Mouse (Mus musculus): Measurements from ENCODE around the gene Rpl22.

The Rpl22 gene

DNA sequence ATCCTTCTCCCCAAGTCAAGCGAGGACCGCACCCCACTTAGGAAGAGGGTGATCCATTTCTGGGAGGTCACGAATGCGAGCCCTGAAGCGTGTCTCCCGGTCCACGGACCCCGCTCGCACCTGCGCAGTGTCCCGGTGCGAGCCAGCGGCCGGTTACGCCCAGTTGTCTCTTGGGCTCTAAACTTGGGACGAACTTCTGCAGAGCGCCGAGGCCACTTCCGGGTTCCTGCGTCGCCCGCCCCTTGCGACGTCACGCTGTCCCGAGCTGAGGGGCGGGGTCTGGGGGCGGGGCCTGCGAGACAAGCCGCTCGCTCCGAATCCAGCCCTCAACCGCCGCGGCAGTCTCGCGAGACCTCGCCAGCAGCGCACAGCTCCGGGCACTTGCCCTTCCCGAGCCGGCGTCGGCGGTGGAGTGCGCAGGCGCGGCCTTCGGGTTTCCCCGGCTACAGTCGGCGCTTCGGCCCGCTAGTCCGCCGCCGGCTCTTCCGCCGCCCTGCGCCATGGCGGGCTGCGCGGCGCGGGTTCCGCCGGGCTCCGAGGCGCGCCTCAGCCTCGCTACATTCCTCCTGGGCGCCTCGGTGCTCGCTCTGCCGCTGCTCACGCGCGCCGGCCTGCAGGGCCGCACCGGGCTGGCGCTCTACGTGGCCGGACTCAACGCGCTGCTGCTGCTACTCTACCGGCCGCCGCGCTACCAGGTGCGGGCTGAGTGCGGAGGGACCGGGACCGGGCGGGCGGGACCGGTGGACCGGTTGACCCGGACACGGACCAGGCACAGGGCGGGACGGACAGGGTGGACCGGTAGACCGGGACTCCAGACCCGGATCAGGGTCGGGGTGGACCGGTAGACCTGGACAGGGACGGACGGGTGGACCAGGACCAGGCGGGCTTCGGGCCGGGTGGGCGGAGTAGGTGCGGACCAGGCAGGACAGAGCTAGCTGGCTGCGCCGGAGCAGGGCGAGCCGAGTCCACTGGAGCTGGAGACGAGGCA, 28.4 kb upstream of the Rpl22 start, which contains the start of gene Icmt:
TSS of gene Icmt (plus strand) at position 354 of the 988 bp plus-strand sequence.
- peak; percentile 100 for DNase-seq (ENCODE audit: low spot score in 2 of 2)

DNA sequence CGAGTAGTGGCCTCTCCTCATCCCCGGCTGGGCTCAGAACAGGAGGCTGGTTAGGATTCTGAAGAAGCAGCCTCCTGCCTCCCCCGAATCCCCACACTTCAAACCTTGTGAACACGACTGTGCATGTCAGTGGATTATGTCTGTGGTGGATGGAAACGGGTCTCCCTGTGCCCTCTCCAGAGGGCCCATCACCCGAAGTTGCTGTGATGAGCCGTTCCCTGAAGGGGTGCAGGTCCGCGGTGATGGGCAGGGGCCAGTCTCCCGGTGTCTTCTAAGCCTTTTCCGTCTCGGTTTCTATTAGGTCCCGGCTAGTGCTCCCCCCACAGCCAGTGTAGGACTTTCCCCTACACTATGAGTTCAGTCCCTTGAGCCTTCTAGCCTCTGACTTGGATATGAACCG, 26.7 kb upstream of the Rpl22 start:
- no peak for DNase-seq (ENCODE audit: low spot score in 2 of 2)

DNA sequence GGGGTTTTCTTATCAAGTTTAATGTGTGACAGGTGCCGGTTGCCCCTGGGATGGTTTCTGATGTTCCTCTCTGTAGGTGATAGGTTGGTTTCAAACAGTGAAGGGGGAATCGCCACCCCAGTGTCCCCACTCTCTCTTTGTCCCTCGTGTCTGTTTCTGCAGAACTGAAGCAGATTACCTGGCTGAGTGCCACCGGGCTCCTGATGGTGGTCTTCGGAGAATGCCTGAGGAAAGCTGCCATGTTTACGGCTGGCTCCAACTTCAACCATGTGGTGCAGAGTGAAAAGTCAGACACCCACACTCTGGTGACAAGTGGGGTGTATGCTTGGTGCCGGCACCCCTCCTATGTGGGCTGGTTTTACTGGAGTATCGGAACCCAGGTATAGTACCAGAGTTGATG, 25.2 kb upstream of the Rpl22 start:
- DNase-seq (ENCODE audit: low spot score in 2 of 2): no peak

DNA sequence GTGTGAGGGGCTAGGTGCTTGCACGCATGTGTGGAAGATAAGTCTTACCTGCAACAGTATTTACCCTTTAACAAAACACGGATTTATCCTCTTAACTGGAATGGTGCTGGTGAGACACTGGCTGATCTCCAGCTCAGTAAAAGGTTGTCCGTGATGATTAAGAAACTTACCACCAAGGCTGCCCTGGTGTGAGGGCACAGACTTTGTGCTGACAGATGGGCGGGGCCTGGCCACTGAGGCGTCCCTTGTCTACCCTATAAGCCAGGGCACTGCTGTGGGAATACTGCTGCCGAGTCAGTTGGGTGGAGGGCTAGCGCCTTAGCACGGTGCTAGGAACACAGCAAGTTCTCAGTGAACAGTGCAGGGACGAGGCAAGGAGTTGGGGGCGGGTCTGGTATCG, 23.5 kb upstream of the Rpl22 start:
- no peak for DNase-seq (ENCODE audit: low spot score in 2 of 2)

DNA sequence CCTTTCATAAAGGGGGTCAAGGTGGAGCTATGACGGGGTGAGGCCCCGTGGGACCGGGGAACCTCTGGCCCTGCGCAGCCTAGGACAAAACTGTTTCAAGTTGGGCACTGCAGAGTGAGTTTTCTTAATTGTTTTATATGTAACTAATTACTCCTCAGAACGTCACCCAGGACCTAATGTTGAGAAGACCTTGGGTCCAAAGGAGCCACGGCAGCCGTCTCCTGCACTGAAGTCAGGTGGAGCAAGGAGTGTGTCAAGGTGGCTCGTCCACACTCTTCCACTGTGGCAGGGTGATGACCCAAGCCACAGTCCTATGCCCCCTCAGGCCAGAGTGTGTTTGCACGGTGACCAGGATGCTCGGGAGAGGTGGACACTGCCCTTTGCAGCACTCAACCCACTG, 22.4 kb upstream of the Rpl22 start:
- DNase-seq (ENCODE audit: low spot score in 2 of 2): no peak

DNA sequence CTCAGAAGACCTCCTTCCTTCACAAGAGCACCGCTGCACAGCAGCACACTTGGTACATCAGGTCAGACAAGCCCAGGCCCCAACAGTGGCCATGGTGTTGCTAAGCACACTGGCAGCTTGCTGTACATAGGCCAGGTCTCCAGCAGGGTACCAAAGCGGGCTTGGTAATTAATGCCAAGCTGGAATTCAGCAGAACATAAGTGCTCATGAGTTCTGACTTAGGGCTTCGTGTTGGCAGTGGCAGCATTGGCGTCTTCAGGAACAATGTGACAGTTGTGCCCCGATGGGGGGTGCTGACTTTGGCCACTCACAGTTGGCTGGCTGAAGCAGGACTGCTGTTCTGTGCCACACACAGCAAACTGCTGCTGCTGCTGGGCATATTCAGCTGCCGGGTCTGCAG, 20.9 kb upstream of the Rpl22 start:
- no peak for DNase-seq (ENCODE audit: low spot score in 2 of 2)

DNA sequence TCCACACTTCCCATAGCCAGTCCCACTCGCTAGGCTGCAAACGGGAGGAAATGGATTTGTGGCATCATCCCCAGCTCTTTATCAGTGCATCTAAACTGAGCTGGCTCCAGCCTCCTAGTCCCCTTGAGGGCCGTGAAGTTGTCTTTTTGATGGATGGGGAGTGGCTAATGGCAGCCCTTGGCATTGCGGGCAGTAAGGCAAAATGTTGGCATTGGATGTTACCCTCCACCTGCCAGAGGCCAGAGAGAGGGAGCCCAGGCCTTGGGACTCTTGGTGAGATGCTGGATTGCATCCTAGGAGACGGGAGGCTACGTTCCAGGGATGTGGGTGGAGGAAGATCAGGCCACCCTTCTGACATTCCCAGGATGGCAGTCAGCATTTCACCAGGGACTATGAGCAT, 19.6 kb upstream of the Rpl22 start:
- DNase-seq (ENCODE audit: low spot score in 2 of 2): no peak

DNA sequence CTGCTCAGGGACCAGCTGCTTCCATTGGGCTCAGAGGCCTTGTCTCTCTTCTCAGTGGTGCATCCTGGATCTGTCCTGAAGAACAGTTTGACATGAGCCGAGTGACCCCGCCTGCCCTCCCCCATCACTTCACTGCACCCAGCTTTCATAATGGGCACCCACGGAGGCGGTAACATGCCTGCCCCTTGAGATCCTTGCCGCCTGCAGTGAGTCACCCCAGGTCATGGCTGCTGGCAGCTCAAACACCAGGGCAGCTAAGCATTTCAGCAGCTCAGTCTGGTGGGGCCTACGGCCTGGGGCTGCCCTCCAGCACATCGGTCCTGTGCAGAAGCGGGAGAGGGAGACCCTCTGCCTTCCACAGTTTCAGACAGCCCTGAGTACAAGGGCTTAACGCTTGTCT, 18.0 kb upstream of the Rpl22 start:
- DNase-seq (ENCODE audit: low spot score in 2 of 2): no peak

DNA sequence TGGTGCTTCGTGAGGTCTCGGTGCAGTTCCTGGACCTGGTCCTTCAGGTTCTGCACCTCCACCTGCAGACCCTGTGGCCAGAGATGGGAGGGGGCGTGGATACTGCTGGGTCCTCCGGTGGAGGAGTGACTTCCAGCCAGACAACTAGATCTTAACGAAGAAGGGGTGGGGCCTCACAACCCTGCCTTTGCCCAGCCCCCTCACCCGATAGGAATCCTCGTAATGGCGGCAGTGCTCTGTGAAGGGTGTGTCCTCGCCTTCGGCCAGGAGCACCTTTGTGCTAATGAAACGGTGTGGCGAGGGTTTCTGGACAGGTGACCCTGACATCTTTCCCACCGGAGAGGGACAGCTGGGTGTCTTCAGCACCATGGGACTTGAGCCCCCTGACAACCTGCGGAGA, 13.4 kb upstream of the Rpl22 start:
- DNase-seq (ENCODE audit: low spot score in 2 of 2): no peak

DNA sequence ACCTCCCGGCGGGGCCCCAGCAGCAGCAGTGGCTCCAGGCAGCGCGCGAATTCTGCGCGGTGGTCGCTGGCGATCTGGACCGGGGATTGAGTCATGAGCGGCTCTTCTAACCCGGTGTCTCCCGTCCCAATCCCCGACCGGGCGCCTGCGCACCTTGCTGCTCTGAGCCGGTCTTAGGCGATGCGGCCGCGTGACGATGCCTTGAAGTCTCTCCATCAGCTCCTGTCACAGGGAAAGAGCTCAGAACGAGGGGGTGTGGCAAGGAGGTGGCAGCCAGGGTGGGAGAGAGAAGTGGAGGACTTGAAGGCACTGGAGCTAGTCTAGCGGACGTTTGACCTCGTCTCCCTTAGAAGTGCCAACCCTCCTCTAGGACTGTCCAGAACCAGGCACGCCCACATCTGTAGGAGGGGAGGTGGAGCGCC, 12.3 kb upstream of the Rpl22 start:
- no peak for DNase-seq (ENCODE audit: low spot score in 2 of 2)

DNA sequence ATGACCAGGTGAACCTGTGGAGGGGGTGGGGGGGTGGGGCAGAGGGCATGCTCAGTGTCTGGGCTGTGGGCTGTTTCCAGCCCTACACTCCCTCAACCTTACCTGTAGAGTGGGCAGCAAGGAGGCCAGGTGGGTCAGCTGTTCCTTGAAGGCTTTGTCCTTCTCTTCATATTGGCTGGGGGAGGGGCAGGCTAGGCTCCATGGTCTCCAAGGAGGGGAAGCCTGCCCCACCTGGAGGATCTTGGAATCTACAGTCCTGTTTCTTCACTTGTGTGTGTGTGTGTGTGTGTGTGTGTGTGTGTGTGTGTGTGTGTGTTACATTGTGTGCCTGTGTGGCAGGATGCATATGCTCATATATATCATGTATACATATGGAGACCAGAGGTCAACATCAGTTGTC, 11.6 kb upstream of the Rpl22 start:
- DNase-seq (ENCODE audit: low spot score in 2 of 2): no peak

DNA sequence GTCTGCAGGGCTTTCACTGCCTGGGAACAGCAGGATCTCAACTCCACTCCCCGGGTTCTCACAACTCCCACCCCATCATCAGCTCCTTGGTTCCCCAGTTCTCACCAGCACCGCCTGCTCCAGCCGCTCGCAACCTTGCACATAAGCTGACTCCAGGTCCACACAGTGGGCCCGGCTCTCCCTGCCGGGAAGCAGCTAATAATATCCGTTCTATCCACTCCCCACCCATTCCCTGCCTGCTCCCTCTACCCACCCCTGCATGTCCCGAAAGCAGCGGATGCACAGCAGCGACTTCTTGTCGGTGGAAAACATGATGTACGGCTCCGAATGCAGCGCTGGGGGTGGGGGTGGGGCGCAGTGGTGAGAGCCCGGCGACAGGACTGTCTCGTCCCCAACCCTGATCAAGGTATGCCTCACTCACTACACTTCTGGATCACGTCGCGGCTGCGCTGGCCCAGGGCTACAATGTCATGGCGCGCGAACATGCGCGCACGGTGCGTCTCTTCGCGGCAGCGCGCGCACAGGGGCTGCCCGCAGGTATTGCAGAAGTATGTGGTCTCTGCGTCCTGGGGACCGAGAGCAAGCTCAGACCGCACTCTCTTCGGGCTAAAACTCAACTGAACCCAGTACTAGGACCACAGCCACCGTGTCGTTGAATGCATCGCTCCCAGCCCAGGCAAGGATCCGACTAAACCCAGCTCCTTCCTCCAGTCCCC, 9.9 kb upstream of the Rpl22 start:
- no peak for DNase-seq (ENCODE audit: low spot score in 2 of 2)

DNA sequence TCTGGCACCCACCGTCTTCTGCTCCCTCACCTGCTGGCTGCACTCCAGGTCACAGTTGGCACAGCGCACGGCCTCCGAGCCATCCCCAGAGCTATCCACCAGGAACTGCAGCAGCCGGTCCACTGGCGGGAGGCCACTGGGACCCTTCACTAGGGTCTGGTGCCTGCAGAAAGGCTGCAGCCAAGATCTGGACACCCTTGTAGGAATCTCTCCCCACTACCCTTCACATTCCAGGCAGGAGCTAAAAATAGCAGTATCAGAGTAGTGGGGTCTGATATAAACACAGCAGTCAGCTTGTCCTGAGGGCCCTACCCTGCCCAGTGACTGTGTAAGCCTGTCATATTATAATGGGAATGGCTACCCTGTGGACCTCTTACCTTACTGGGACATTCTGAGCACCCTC, 7.9 kb upstream of the Rpl22 start:
- no peak for DNase-seq (ENCODE audit: low spot score in 2 of 2)

DNA sequence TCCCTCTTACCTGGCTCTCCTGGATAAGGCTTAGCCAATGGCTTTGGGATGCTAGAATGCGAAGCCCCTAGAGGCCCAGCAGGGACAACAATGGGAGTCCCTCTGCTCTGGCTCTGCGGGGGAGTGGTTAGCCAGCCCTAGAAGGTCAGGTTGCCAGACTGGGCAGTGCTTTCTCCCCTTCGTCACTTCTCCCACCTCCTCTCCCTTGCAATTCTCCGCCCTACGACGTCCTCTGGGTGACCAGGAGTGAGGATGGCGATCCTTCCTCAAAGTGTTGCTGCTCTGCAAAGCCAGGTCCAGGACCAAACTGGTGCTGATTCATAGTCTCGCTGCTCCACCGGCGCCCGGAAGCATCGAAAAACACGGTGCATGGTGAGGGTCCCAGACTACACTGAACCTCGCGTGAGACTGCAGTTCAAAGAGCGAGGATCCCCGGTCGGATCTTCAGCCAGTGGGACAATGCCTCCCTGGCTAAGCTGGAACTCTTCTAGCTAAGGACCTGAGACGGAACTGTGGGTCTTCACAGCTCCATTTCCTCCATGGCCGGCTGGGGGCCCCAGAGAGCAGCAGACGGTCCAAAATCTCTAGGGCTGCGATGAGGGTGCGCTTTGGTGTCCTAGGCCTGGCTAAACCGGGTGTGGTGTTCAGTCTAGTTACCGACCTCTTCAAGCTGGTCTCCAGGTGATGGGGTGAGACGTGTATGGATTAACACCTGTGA, 6.9 kb upstream of the Rpl22 start, which contains the start of gene Rnf207:
TSS of gene Rnf207 (minus strand) at position 477 of the 718 bp plus-strand sequence.
- peak; percentile 39 to 78 for DNase-seq (ENCODE audit: low spot score in 2 of 2)

DNA sequence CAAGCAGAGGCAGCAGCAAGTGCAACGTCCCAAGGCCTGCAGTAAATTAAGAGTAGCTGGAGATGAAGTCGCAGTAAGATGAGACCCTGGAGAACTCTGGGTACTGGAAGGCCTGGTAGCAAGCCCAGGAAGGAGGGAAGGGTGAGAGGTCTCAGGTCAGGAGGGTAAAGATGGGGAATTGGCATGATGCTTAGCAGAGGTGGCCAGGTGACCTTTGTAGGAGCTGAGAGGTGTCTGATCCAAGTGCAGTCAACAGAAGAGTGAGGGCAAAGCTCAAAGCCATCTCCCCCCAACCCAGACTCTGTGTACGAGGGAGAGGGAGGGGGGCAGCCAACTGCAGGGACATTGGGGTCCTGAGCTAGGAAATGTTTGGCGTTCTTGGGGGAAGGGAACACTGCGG, 4.1 kb upstream of the Rpl22 start:
- no peak for DNase-seq (ENCODE audit: low spot score in 2 of 2)

DNA sequence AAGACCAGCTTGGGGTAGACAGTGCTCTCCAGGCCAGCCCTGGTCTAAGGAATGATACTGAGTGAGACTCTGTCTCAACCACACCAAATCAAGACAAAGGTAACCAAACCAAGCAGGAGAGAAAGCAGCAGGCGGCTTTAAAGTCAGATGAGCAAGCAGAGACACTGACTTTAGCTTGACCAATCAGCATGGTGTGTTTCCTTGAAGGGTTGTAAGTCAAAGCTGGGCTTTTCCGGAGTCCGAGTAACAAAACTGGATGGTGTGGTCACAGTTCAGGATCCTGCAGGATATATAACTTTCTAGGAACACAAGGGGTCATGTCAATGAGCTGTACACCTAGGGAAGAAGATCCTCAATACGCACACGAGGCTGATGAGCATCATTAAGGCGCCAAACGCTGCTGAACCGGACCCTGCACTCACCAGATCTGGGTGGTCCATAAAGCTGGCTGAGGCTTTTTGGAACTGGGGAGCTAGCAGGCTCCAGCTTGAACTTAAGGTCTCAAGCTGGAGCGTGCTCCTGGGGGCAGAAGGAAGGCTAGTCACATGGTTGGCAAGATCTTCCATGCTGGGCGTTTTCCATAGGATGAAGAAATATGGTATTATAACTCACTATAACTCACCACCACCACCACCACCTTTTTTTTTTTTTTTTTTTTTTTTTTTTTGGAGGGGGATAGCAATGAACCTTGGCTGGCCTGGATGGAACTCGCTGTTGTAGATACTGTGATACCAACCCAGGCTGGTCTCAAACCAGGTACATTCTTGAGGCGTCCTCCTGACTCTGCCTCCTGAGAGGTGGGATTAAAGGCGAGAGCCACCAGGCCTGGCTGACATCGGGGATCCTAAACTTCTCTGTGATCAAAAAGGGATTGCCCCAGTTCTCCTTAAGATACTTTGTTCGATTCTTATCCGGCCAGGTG, 640 bp upstream of the Rpl22 start:
- no peak for DNase-seq (ENCODE audit: low spot score in 2 of 2)

DNA sequence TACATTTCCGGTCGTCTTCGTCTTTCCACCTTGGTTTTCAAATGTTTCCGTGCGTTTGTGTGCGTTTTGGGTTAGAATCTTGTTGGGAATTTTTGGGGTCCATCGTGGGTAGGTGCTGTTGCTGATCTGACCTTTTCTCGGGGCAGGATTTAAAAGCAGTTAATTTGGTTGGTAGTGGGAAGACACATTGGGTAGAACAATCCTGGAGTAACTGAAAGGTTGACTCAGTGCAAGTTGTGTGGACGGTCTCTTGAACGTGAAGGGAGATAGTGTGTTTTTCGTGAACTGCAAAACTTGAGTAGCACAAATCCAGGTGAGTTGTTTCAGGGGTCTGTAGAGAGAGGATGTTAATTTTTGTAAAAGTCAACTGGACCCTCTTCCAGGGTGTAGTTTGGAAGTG, 1.0 kb downstream of the Rpl22 start:
- no peak for DNase-seq (ENCODE audit: low spot score in 2 of 2)

DNA sequence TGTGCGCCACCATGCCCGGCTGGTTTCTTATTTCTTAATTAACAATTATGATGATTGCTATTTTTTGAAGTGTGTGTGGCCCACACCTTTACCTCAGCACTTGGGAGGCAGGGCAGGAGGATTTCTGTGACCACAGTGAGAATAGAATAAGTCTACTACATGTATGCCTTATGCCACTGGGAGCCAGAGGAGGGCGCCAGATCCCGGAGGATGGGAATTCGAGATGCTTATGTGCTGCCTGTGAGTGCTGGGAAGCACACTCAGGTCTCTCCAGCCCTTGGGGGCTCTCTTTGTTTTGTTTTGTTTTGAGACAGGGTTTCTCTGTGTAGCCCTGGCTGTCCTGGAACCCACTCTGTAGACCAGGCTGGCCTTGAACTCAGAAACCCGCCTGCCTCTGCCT, 3.1 kb downstream of the Rpl22 start:
- peak; percentile 56 to 80 for DNase-seq (ENCODE audit: low spot score in 2 of 2)

DNA sequence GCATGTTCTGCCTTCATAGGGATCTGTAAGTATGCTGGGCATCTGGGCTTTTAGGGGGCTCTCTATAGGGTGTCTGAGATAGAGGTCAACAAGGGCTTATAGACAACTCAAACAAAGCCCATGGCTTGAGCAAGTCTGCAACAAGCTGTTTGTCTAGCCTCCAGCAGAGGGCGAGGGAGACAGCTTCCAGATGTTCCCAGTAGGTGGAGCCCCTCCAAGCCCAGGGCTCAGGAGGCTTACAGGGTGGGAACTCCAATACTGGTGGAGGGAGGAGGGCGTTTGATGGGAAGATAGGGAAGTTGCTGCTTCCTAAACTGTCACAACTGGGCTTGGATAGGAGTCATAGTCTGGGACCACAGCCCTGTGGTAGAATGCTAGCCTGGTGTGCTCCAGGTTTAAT, 7.4 kb downstream of the Rpl22 start:
- DNase-seq (ENCODE audit: low spot score in 2 of 2): peak; percentile 54 to 79

DNA sequence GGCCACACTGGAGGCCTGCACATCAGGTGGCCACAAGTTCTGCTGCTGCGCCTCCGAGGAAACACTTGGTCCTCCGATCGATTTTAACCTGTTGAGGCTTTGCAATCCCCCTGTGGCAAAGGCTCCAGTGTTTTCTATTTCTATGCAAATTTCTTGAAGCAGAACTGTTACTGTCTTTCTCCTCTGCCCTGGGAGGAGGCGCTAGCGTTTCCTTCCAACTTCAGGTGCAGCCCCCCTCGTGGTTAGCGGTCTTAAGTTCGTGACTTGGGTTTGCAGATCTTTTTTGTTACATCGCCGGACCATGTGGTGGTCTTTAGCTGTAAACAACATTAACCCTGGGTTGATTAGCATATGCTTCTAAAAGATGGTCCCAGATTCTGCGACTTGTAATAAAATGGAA, 8.0 kb downstream of the Rpl22 start:
- DNase-seq (ENCODE audit: low spot score in 2 of 2): no peak

DNA sequence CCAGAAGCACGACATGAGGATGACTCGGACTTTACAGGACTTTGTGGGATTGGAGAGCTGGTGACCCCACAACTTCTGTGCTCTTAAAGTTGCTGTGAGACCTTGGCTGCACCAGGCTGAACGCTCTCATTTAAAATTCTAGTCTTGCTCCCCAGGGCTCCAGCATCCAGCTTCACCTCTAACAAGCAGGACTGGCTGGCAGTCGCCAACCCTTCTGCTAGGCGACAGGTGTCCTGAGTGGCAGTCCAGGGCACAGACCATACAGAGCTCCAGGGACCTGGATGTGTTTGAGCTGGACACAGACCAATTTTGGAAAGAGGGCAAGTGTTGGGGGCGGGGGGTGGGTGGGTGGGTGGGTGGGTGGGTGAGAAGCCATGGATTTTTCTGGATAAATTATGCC, 12.2 kb downstream of the Rpl22 start:
- no peak for DNase-seq (ENCODE audit: low spot score in 2 of 2)

Measured in spleen, postnatal 4 days (tissue).